Mouse (Mus musculus) thymus, adult 2 months (tissue): ENCODE measurements around the gene Bsg.

ENCODE experiments used
- CTCF ChIP-seq: fragments of 200-500 bp; IDR thresholded peaks from 2 replicates; pipeline ENCODE4 v1.5.1; 2012; ENCODE audit warnings: mild to moderate bottlenecking, control low read depth, low read length, moderate library complexity, borderline replicate concordance; ENCODE audit not compliant: control insufficient read depth, poor library complexity, insufficient read depth; ENCODE audit errors: extremely low read depth
- POLR2A ChIP-seq: fragments of 200-500 bp; IDR thresholded peaks from 2 replicates; pipeline ENCODE4 v1.6.1; 2012; ENCODE audit warnings: mild to moderate bottlenecking, low read length, control low read depth, moderate library complexity; ENCODE audit not compliant: control insufficient read depth, poor library complexity, insufficient read depth; ENCODE audit errors: extremely low read depth

DNA sequence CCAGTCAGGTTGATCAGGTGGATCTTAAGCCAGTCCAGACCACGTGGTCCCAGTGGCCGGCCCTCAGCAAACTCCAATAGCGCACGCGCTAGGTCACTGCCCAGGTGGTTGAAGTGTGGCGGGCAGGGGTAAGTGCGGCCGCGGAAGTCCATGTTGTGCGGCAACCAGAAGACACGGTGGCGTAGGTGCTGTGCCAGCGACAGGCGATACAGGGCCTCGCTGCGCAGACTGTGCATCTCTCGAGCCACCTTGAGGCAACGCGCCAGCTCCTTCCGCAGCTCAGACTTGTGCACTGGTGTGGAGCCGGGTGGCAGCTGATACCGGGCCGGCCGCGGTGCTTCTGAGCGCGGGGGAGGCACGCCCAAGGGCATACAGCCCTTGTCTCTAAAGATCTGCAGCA, 34.9 kb downstream of the Bsg start:
- TF ChIP-seq POLR2A (no peak), CTCF (no peak)
